Mouse (Mus musculus) heart, postnatal 0 days (tissue): Measurements from ENCODE around the gene Lef1.

Source experiments
- CTCF ChIP-seq: IDR thresholded peaks from 2 replicates; pipeline ENCODE4 v1.5.1; 2016; ENCODE audit warnings: antibody characterized with exemption, control low read depth, low read depth
- EP300 ChIP-seq: IDR thresholded peaks from 2 replicates; pipeline ENCODE4 v1.6.1; 2016; ENCODE audit warnings: antibody characterized with exemption, low read depth

DNA sequence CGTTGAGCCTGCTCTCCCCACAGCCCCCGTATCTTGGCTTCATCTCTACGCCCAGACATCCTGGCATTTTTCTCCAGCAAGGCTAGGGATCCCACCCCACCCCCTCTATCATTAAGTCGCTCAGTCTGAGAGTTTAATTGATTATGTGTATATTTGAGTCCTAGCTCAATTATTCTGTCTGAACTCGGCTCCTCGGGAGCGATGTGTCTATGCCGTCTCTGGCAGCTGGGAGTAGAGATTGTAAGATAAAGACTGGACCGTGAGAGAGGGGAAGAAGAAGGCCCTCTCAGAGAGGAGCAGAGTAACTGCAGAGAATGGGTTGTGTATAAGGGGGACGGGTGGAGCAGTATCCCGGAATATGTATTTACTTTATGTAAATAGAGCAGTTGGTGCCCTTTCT, 80.0 kb downstream of the Lef1 start:
- TF ChIP-seq EP300 = no peak
- no peak for TF ChIP-seq CTCF
